Mouse (Mus musculus) spleen, postnatal 10 days (tissue): ENCODE results near the gene D130052B06Rik.

ENCODE experiments used
- DNase-seq, 2 experiments: peaks; one replicate each; pipeline ENCODE4 v3.0.0; 2021 to 2022; ENCODE audit warnings: low spot score in 2 of 2

The D130052B06Rik gene

GRCm38 (mm10) chr11:33663599-33663998, 64.5 kb downstream of the D130052B06Rik start:
- DNase-seq = no peak

GRCm38 (mm10) chr11:33668376-33668775, 69.3 kb downstream of the D130052B06Rik start:
- DNase-seq = no peak

- no peak for DNase-seq
Measured at GRCm38 (mm10) chr11:33670105-33670965, 71.2 kb downstream of the D130052B06Rik start.
